Mouse (Mus musculus): ENCODE results near the gene Xab2.

DNA sequence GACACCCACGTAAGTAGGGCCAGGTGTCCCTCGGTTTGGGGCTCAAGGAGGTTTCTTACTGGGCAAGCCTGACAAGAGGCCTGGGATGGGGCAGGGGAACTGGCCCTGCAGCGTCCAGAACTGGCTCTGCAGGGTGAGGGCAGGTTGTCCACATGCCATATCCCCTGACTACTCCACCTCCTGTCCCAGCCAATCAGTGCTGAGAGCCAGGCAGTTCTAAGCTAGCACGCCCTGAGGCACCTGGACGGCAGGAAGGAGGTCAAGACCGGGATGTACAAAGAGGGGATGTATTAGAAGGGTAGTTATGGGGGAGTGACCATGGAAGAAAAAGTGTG, 11.3 kb downstream of the Xab2 start:
- no peak for TF ChIP-seq CTCF (IDR thresholded peaks at IDR 0.05; ENCODE audit: low read depth)
- no peak for TF ChIP-seq EP300 (optimal IDR thresholded peaks at IDR 0.05)
